Mouse (Mus musculus): ENCODE measurements at regions not wholly inside any gene's neighbourhood (a gene's known extent, or its start where the extent isn't known, plus 50 kb on each side); places are given as distances from the start of the nearest gene placed in this dataset.

GRCm38 (mm10) chr17:83165140-83165539 is 50.0 kb upstream of the Pkdcc start:
- ATAC-seq (ENCODE audit: low FRiP score): no peak
- Histone ChIP-seq H3K27ac (ENCODE audit: low read depth, low read length) (no peak overlapping the region), H3K9me3 (ENCODE audit: low read length) (no peaks in the 10 kb centered on the region), H3K4me1 (ENCODE audit: insufficient read depth, low read length) (no peaks in the 10 kb centered on the region), H3K4me2 (ENCODE audit: low read depth, low read length, poor library complexity, severe bottlenecking) (no peak overlapping the region), H3K4me3 (ENCODE audit: low read depth, low read length) (no peak overlapping the region), H3K27me3 (ENCODE audit: insufficient read depth, low read length) (no peaks in the 10 kb centered on the region), H3K36me3 (ENCODE audit: insufficient read depth, low read length) (no peaks in the 10 kb centered on the region), H3K9ac (replicated peaks; ENCODE audit: low read length, poor library complexity, severe bottlenecking) (no peak overlapping the region)
- WGBS: 78% methylated on average over 4 of the region's 4 CpGs
- no peak for DNase-seq (ENCODE audit: low spot score)
- no peak for TF ChIP-seq CTCF (IDR thresholded peaks at IDR 0.05)

Measured in midbrain, postnatal 0 days (tissue).